Mouse (Mus musculus): Measurements from ENCODE around the gene Yes1.

- TF ChIP-seq CTCF (IDR thresholded peaks at IDR 0.05; ENCODE audit: insufficient read depth, low read length), result no peak
- TF ChIP-seq POLR2A (IDR thresholded peaks at IDR 0.05; ENCODE audit: borderline replicate concordance, extremely low read depth, low read depth, low read length), result no peak
Observed at GRCm38 (mm10) chr5:32735779-32736178, 124.8 kb downstream of the Yes1 start.

Measured in lung, adult 2 months (tissue).